Mouse (Mus musculus) testis, adult 2 months (tissue): Measurements from ENCODE around the gene Hip1r.

Source experiments
- CTCF ChIP-seq: fragments of 200-500 bp; IDR thresholded peaks from 2 replicates; pipeline ENCODE4 v1.5.1; 2012; ENCODE audit warnings: low read depth, mild to moderate bottlenecking, inconsistent platforms, low read length, moderate library complexity; ENCODE audit not compliant: control insufficient read depth, insufficient read depth, insufficient replicate concordance
- POLR2A ChIP-seq: fragments of 200-500 bp; IDR thresholded peaks from 2 replicates; pipeline ENCODE4 v1.6.1; 2012; ENCODE audit warnings: low read depth, mild to moderate bottlenecking, inconsistent platforms, low read length, moderate library complexity; ENCODE audit not compliant: control insufficient read depth

DNA sequence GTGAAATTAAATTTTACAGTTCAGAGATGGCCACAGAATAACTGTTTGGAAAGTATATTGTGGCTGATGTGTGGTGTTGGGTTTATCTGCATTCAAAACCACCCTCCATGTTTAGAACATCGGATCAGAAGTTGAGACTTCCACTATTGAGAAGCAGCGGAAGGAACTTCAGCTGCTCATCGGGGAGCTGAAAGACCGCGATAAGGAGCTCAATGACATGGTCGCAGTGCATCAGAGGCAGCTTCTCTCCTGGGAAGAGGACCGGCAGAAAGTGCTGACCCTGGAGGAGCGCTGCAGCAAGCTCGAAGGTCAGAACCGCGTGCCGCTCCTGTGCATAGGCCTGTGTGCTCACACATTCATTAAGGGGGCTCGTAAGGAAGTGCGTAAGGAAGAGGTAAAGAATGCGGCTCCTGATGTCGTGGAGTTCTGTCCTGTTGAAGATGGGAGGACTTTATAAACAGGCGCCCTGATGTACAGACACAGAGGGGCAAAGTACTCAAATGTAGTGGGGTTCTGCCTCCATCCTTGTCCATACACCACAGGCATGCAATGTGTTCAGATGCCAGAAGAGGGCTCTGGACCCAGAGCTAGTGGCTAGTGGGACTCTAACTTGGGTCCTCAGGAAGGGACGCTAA lies 39.4 kb upstream of the Hip1r start:
- TF ChIP-seq POLR2A (no peak), CTCF (peak; percentile 32; the same call in 1 of the 2 replicates)
